Mouse (Mus musculus) bone marrow, adult 2 months (tissue): ENCODE data around the gene Hnrnpk.

Experiments used
- CTCF ChIP-seq: fragments of 200-500 bp; IDR thresholded peaks from 2 replicates; pipeline ENCODE4 v1.5.1; 2011; ENCODE audit warnings: low read length, control low read depth; ENCODE audit not compliant: control insufficient read depth, insufficient read depth
- POLR2A ChIP-seq: fragments of 200-500 bp; IDR thresholded peaks from 2 replicates; pipeline ENCODE4 v1.6.1; 2011; ENCODE audit warnings: low read depth, mild to moderate bottlenecking, control low read depth, low read length, borderline replicate concordance; ENCODE audit not compliant: control insufficient read depth

- no peak for TF ChIP-seq CTCF
- TF ChIP-seq POLR2A = no peak
Observed at GRCm38 (mm10) chr13:58452246-58452645, 49.1 kb upstream of the Hnrnpk start.
